ENCODE assay signal across 10 mouse cellular contexts in genomic region chr19:57195169-57195930, GRCm38 (mm10).
DNase-seq lines count a peak whose midpoint lies in the region; ATAC-seq lines count a peak whose summit lies in the region.
"Had no signal": no experiment of that assay in that cellular context is flagged by ENCODE, and none has a peak within 500 bp of the region (broad histone marks: within the 10 kb centered on the region; RNA-seq: fewer than 3 reads in every experiment).

No protein-coding gene starts in this region.

- no peak overlapping the region for H3K27ac ChIP-seq in liver, embryonic 15.5 days (replicated peaks)
- H3K27ac ChIP-seq in heart, embryonic 11.5 days (ENCODE audit: low read depth, low read length) = peak overlapping the region; percentile 35; the same call in 1 of the 2 replicates
- no peak overlapping the region for H3K27ac ChIP-seq in midbrain, embryonic 14.5 days (replicated peaks; ENCODE audit: low read depth, low read length)
- H3K27ac ChIP-seq: kidney, embryonic 15.5 days had no signal

- peak overlapping the region; percentile 54; the same call in 1 of the 2 replicates for H3K4me2 ChIP-seq in liver, embryonic 15.5 days
- H3K4me2 ChIP-seq in heart, embryonic 11.5 days = peak overlapping the region; percentile 73
- H3K4me2 ChIP-seq in midbrain, embryonic 14.5 days (ENCODE audit: low read length) = peak overlapping the region; percentile 81

- H3K36me3 ChIP-seq in liver, embryonic 15.5 days (replicated peaks) = no peaks in the 10 kb centered on the region
- H3K36me3 ChIP-seq in heart, embryonic 11.5 days (ENCODE audit: control insufficient read depth, insufficient read depth, low read length) = no peaks in the 10 kb centered on the region
- H3K36me3 ChIP-seq in midbrain, embryonic 14.5 days (ENCODE audit: control insufficient read depth, insufficient read depth, low read length) = no peaks in the 10 kb centered on the region
- H3K36me3 ChIP-seq: kidney, embryonic 15.5 days had no signal

- H3K9ac ChIP-seq in liver, embryonic 15.5 days = no peak overlapping the region
- H3K9ac ChIP-seq in heart, embryonic 11.5 days (ENCODE audit: low read depth, low read length) = peak overlapping the region; percentile 72
- no peak overlapping the region for H3K9ac ChIP-seq in midbrain, embryonic 14.5 days (replicated peaks; ENCODE audit: low read length)
- H3K9ac ChIP-seq: kidney, embryonic 15.5 days had no signal

- H3K4me3 ChIP-seq in liver, embryonic 15.5 days (replicated peaks) = no peak overlapping the region
- H3K4me3 ChIP-seq in heart, embryonic 11.5 days (ENCODE audit: low read depth, low read length) = peak overlapping the region; percentile 58
- peak overlapping the region; percentile 7; the same call in 1 of the 2 replicates for H3K4me3 ChIP-seq in midbrain, embryonic 14.5 days (replicated peaks; ENCODE audit: low read depth, low read length)
- H3K4me3 ChIP-seq: erythroblast, embryonic 14.5 days; kidney, embryonic 15.5 days had no signal

- WGBS in liver, embryonic 15.5 days (ENCODE audit: insufficient replicate concordance) = 66% methylated on average over 11 of the region's 11 CpGs
- WGBS in heart, embryonic 11.5 days (ENCODE audit: insufficient replicate concordance) = 67% methylated on average over 11 of the region's 11 CpGs
- WGBS in midbrain, embryonic 14.5 days = 87% methylated on average over 11 of the region's 11 CpGs

- DNase-seq in cerebellum, adult 11-12 months = peak; percentile 61
- no peak for DNase-seq in cerebellum, postnatal 10 days
- no peak for DNase-seq in liver
- DNase-seq in midbrain, embryonic 14.5 days = no peak
- no peak for DNase-seq in adrenal gland, adult 2 months
- no peak for DNase-seq in thymus, postnatal 36 days

- H3K4me1 ChIP-seq in liver, embryonic 15.5 days (replicated peaks) = peaks cover 22% of the 10 kb centered on the region
- H3K4me1 ChIP-seq in heart, embryonic 11.5 days (ENCODE audit: control insufficient read depth, insufficient read depth, low read length) = peaks cover 51% of the 10 kb centered on the region
- H3K4me1 ChIP-seq in midbrain, embryonic 14.5 days (ENCODE audit: control insufficient read depth, insufficient read depth, low read length) = peaks cover 29% of the 10 kb centered on the region

- ATAC-seq in liver, embryonic 15.5 days (ENCODE audit: insufficient read depth) = no peak
- no peak for ATAC-seq in heart, embryonic 11.5 days (replicated peaks; ENCODE audit: insufficient number of reproducible peaks, low FRiP score, low TSS enrichment)
- no peak for ATAC-seq in midbrain, embryonic 14.5 days (ENCODE audit: low FRiP score, low TSS enrichment)

- H3K27me3 ChIP-seq in liver, embryonic 15.5 days = peaks cover 34% of the 10 kb centered on the region
- no peaks in the 10 kb centered on the region; the same call in 1 of the 2 replicates for H3K27me3 ChIP-seq in heart, embryonic 11.5 days (ENCODE audit: control insufficient read depth, insufficient read depth, low read length)
- no peaks in the 10 kb centered on the region; the same call in 1 of the 2 replicates for H3K27me3 ChIP-seq in midbrain, embryonic 14.5 days (ENCODE audit: control insufficient read depth, insufficient read depth, low read length)

- no peaks in the 10 kb centered on the region for H3K9me3 ChIP-seq in liver, embryonic 15.5 days (replicated peaks)
- H3K9me3 ChIP-seq in heart, embryonic 11.5 days (replicated peaks; ENCODE audit: control insufficient read depth, low read length) = no peaks in the 10 kb centered on the region
- no peaks in the 10 kb centered on the region for H3K9me3 ChIP-seq in midbrain, embryonic 14.5 days (ENCODE audit: control insufficient read depth, low read length)
- H3K9me3 ChIP-seq: kidney, embryonic 15.5 days had no signal
